Mouse (Mus musculus) kidney, adult 2 months (tissue): ENCODE measurements around the gene Gfi1b.

Experiments
- CTCF ChIP-seq: fragments of 200-500 bp; conservative IDR thresholded peaks from 2 replicates; pipeline ENCODE4 v1.5.1; 2011; ENCODE audit warnings: low read depth, mild to moderate bottlenecking, control low read depth, low read length, moderate library complexity, mixed read lengths; ENCODE audit not compliant: insufficient read depth, insufficient read length
- POLR2A ChIP-seq: fragments of 200-500 bp; IDR thresholded peaks from one replicate; pipeline ENCODE4 v1.6.1; 2011; ENCODE audit warnings: low read depth, low read length, control low read depth

DNA sequence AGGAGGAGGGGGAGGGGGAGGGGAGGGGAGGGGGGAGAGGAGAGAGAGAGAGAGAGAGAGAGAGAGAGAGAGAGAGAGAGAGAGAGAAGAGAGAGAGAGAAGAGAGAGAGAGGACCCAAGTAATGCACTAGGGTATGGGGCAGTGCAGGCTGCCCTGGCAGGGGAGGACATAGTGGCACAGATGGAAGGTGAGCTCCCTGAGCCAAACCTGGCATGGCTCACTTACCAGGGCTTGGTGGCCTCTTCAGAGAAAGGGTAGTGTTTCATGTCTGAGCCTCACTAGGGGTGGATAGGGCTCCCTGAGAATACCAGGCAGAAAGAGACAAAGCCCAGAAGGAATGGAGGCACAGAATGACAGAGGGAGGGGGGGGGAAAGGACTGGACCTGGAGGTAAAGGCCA, 58.0 kb downstream of the Gfi1b start:
- TF ChIP-seq CTCF (no peak), POLR2A (no peak)
